Mouse (Mus musculus) neutrophil, adult 5-6 weeks (primary cell): ENCODE results near the gene Gm13030. TPM values are rescaled to one million over a fixed set of nuclear protein-coding genes. Genes with fewer than 3 reads are reported as not detected.
"Not testable (repeated sequence)": the region's sequence is repeated elsewhere in the genome, so short reads cannot be mapped to it uniquely, and the experiment has no call there.

ENCODE experiments used
- ATAC-seq: fragments of 151-379, 151-347 bp; 2 replicates; pipeline ENCODE4 v1.8.0; 2017; ENCODE audit warnings: mild to moderate bottlenecking, moderate TSS enrichment; ENCODE audit not compliant: insufficient number of reproducible peaks, poor library complexity, low FRiP score, severe bottlenecking; ENCODE audit errors: extremely low read depth
- total RNA-seq: library from RNA; stranded (forward); fragments of 200-1000 nt; gene quantifications from 2 replicates; pipeline ENCODE4 v1.2.3, GENCODE M21; 2017

The Gm13030 gene
- total RNA-seq, 1 experiment from 2014 or later = not detected

GRCm38 (mm10) chr4:138875275-138875674, 1.5 kb upstream of the Gm13030 start:
- ATAC-seq = not testable (repeated sequence)

GRCm38 (mm10) chr4:138868666-138869065, 5.1 kb downstream of the Gm13030 start:
- no peak for ATAC-seq

GRCm38 (mm10) chr4:138866413-138866812, 7.4 kb downstream of the Gm13030 start:
- ATAC-seq = peak; percentile 81

GRCm38 (mm10) chr4:138865991-138866390, 7.8 kb downstream of the Gm13030 start:
- ATAC-seq = no peak

GRCm38 (mm10) chr4:138865092-138865491, 8.7 kb downstream of the Gm13030 start:
- no peak for ATAC-seq

- ATAC-seq = peak; percentile 29; the same call in 1 of the 2 replicates
These were observed 10.3 kb downstream of the Gm13030 start, which contains the start of gene Pla2g5 for GRCm38 (mm10) chr4:138863344-138863998. Gene Pla2g5, minus strand, starts transcription at chr4:138863482.

- no peak for ATAC-seq
These were observed 14.0 kb downstream of the Gm13030 start for GRCm38 (mm10) chr4:138859728-138860127.

- no peak for ATAC-seq
These were observed 14.5 kb downstream of the Gm13030 start for GRCm38 (mm10) chr4:138859245-138859644.

- no peak for ATAC-seq
These were observed 15.3 kb downstream of the Gm13030 start for GRCm38 (mm10) chr4:138858446-138858845.

GRCm38 (mm10) chr4:138857576-138857975, 16.2 kb downstream of the Gm13030 start:
- no peak for ATAC-seq

- ATAC-seq = peak; percentile 79
These were observed 17.3 kb downstream of the Gm13030 start for GRCm38 (mm10) chr4:138856491-138856890.

GRCm38 (mm10) chr4:138855092-138855632, 18.6 kb downstream of the Gm13030 start:
- ATAC-seq = no peak

GRCm38 (mm10) chr4:138852961-138853360, 20.8 kb downstream of the Gm13030 start:
- no peak for ATAC-seq

GRCm38 (mm10) chr4:138851463-138851862, 22.3 kb downstream of the Gm13030 start:
- ATAC-seq = peak; percentile 68; the same call in 1 of the 2 replicates

GRCm38 (mm10) chr4:138841386-138841785, 32.4 kb downstream of the Gm13030 start:
- no peak for ATAC-seq

- no peak for ATAC-seq
These were observed 33.0 kb downstream of the Gm13030 start for GRCm38 (mm10) chr4:138840726-138841125.

GRCm38 (mm10) chr4:138839806-138840205, 34.0 kb downstream of the Gm13030 start:
- no peak for ATAC-seq

GRCm38 (mm10) chr4:138827147-138827546, 46.6 kb downstream of the Gm13030 start:
- ATAC-seq = no peak

- no peak for ATAC-seq
These were observed 47.8 kb downstream of the Gm13030 start for GRCm38 (mm10) chr4:138825751-138826567.

GRCm38 (mm10) chr4:138824660-138825059, 49.1 kb downstream of the Gm13030 start:
- ATAC-seq = no peak
